Mouse (Mus musculus): ENCODE data around the gene Dnase2a. TPM values are rescaled to one million over a fixed set of nuclear protein-coding genes. Genes with fewer than 3 reads are reported as not detected.

Dnase2a gene
- total and polyA plus RNA-seq, 3 experiments: 53.7 to 83.4 TPM; not detected in 1

DNA sequence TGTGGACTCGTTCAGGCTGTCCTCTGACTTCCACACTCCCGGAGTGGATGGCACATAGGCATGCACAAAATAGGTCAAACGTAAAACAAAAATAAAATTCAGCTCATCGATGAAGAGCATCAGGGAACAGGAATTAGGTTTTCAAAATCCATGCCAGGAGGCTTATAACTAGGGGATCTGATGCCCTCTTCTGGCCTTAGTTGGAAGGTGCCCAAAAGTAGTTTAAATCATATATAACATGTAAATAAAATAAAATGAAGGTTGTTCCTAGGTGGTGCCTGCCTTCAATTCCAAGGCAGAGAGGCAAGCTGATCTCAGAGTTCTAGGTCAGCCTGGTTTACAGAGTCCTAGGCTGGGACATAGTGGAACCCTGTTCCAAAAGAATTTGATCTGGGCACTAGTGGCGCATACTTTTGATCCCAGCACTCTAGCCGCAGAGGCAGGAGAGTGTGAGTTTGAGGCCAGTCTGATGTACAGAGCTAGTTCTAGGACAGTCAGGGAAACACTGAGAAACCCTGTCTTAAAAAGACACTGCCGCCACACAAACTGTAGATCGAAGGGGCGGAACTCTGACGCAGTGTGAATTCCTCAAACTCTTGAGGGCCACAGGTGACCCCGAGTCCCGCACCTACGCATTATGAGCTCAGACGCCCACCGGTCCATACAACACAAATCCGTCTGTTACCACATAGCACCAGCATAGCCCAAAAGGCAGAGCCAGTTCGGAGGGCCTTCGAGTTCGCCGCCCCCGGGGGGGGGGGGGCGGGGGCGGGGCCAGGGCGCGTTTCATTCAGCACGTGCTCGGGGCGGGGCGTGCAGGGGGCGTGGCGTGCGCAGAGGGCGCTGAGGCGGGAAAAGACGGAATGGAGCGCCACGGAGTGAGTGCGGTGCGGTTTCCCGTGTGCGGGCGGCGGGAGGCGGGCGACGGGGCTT, 36.7 kb upstream of the Dnase2a start, which contains the start of gene Syce2 (continued):
- TF ChIP-seq EP300 (IDR thresholded peaks at IDR 0.05; ENCODE audit: low read depth in 1 of 2, low read length in 2 of 2) (no peak), MYB (IDR thresholded peaks at IDR 0.05; ENCODE audit: low read depth, low read length) (no peak), GATA1 (IDR thresholded peaks at IDR 0.05; ENCODE audit: low read depth, low read length) (no peak), TAL1 (IDR thresholded peaks at IDR 0.05; ENCODE audit: low read length) (no peak), USF1 (IDR thresholded peaks at IDR 0.05; ENCODE audit: low read depth, low read length) (peak; percentile 82)

GRCm38 (mm10) chr8:84872309-84872965, 35.9 kb upstream of the Dnase2a start:
- peak overlapping the region; percentile 76 for H3K9ac ChIP-seq (ENCODE audit: control insufficient read depth, low read depth, low read length, poor library complexity, severe bottlenecking)
- peaks cover 4 to 19% of the 10 kb centered on the region in 2 experiments; a peak in 3 of 4 replicates for H3K36me3 ChIP-seq (ENCODE audit: control insufficient read depth in 1 of 2, insufficient read depth in 2 of 2, low read length in 2 of 2)
- H3K79me2 ChIP-seq (ENCODE audit: control insufficient read depth, insufficient read depth, low read length, poor library complexity): peaks cover 3% of the 10 kb centered on the region; the same call in 1 of the 2 replicates
- TF ChIP-seq ZMIZ1 (IDR thresholded peaks at IDR 0.05; ENCODE audit: low read depth, low read length): no peak
- peak; percentile 24; the same call in 1 of the 2 replicates for TF ChIP-seq SIN3A (IDR thresholded peaks at IDR 0.05; ENCODE audit: low read length)
- no peak for TF ChIP-seq RAD21 (IDR thresholded peaks at IDR 0.05; ENCODE audit: low read depth, low read length)
- TF ChIP-seq NRF1 (IDR thresholded peaks at IDR 0.05; ENCODE audit: insufficient read depth, low read depth, low read length, poor library complexity, severe bottlenecking): no peak
- no peak for TF ChIP-seq MAZ (IDR thresholded peaks at IDR 0.05; ENCODE audit: low read depth, low read length)
- peak; percentile 22; the same call in 1 of the 2 replicates for TF ChIP-seq MAX (IDR thresholded peaks at IDR 0.05; ENCODE audit: low read length)
- no peak; the same call in 1 of the 2 replicates for TF ChIP-seq E2F4 (IDR thresholded peaks at IDR 0.05; ENCODE audit: borderline replicate concordance, low read depth, low read length)
- TF ChIP-seq CHD2 (IDR thresholded peaks at IDR 0.05; ENCODE audit: low read length): no peak
- no peak for TF ChIP-seq USF2 (IDR thresholded peaks at IDR 0.05; ENCODE audit: borderline replicate concordance in 1 of 2, insufficient read depth in 1 of 2, low read depth in 1 of 2, low read length in 2 of 2)
- no peak for TF ChIP-seq MYC (IDR thresholded peaks at IDR 0.05; ENCODE audit: low read depth, low read length)
- TF ChIP-seq POLR2AphosphoS5 (IDR thresholded peaks at IDR 0.05; ENCODE audit: borderline replicate concordance, low read depth, low read length): no peak
- no peak for TF ChIP-seq BHLHE40 (IDR thresholded peaks at IDR 0.05; ENCODE audit: borderline replicate concordance, low read depth, low read length)
- no peaks in the 10 kb centered on the region for H3K27me3 ChIP-seq (ENCODE audit: control insufficient read depth in 1 of 2, insufficient read depth in 2 of 2, low read length in 2 of 2)
- H3K4me1 ChIP-seq (ENCODE audit: control insufficient read depth in 1 of 2, insufficient read depth in 2 of 2, low read length in 2 of 2): peaks cover 7 to 25% of the 10 kb centered on the region in 2 experiments
- H3K27ac ChIP-seq (ENCODE audit: control insufficient read depth, low read depth, low read length): peak overlapping the region; percentile 58
- peak; percentile 44 for DNase-seq (ENCODE audit: low read depth, low spot score)
- H3K9me3 ChIP-seq (replicated peaks; ENCODE audit: insufficient read depth, low read length): no peaks in the 10 kb centered on the region
- peak overlapping the region; percentile 20 to 40 for H3K4me3 ChIP-seq (ENCODE audit: control insufficient read depth in 1 of 2, insufficient read depth in 1 of 2, low read depth in 2 of 2, low read length in 2 of 2)
